Mouse (Mus musculus) lung, adult 18-20 months (tissue): ENCODE measurements around the gene Agpat1.

ENCODE experiments used
- DNase-seq, 2 experiments: peaks; one replicate each; pipeline ENCODE4 v3.0.0; 2022; ENCODE audit warnings: mixed read lengths in 2 of 2

Gene Agpat1

DNA sequence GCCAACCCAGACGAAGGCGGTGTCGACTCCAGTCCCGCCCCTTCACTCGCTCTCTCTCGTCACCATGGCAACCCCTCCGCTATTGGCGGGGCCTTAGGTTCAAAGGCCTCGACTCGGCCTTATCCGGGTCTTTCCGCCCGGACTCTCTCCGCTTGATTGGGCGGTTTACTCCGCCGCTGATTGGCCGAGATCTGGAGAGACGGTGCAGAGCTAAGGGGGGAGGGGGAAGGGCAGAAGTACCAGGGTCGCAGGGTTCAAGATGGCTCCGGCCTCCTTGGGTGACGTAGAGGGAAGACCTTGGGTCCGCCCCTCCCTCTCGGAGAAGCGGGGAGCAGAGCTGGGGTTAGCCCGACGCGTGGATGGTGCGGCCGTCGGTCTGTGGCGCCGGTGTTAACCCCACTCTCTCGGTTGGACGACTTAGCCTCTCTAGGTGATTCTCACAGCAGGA lies at the start of gene Agpat1:
Agpat1 (plus strand) TSS at position 202 of the 448 bp plus-strand sequence.
- DNase-seq, result peak; percentile 99

DNA sequence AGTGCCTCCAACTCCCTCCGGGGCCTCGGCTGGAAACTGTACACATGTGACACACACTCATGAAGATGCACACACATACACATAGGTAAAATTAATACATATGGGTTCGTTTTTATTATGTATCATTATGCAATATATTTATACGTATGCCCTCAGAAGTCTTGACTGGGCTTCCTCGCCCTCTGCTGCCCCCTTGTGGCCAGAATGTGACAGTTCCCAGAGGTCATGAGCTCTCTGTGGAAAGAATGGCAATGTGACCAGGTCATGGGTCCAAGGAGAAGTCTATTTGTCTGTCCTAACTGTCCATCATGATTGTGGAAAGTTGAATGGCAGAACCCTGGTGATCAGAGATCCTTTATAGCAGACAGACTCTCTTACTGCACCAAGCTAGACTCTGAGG lies 48.6 kb upstream of the Agpat1 start:
- DNase-seq, result peak; percentile 81 to 87

DNA sequence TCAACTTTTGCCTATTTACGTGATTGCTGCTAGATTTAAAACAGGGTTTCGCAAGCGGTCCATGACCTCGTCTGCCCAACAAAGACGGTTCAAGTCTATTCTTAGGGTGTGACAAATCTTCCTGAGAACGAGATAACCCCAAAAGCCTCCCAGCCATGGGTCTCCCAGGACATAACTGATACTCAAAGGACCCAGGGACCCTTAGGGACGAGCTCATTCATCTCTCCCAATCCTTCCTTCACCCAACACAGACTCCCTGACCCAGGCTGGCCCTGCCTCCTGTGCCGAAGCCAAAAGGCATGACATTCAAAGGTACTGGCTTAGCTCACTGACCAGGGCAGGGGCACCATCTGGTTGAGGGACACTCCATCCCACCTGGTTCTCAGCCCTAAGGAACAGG lies 47.7 kb upstream of the Agpat1 start:
- no peak for DNase-seq

DNA sequence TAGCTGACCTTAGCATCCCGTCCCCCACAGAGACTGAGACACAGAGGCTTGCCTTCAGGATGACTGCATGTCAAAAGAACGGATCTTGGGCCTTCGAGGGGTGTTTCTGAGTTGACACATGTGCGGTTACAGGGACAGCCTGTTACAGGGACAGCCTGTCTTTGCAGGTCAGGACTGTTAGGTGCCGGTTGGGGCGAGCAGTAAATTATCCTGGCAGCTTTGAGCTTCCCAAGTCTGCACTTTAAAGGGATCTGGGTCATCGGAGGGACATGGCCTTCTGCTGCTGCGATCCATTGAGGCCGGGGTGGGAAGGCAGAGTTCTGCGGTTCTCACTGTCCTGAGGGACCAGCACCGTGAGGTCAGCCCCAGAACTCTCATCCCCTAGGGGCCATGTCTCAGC lies 46.7 kb upstream of the Agpat1 start:
- DNase-seq, result no peak

DNA sequence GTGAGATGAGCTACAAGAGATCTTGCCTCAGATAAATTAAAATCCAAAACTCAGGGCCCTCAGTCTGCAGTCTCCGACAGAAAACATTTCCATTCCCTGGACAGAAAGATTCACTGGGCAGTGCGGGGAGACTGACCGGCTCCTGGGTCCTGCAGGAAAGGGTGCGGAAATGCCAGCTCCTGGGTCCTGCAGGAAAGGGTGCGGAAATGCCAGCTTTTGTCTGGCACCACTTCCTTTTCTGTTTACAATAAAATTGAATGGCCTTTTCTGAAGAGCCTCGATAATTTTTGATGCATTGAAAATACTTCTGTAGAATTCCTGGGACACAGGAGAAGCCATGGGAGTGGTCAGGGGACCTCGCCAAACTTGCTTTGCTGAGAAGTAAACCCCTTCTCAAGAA lies 44.9 kb upstream of the Agpat1 start:
- peak in 1 of 2 experiments; percentile 29 for DNase-seq

DNA sequence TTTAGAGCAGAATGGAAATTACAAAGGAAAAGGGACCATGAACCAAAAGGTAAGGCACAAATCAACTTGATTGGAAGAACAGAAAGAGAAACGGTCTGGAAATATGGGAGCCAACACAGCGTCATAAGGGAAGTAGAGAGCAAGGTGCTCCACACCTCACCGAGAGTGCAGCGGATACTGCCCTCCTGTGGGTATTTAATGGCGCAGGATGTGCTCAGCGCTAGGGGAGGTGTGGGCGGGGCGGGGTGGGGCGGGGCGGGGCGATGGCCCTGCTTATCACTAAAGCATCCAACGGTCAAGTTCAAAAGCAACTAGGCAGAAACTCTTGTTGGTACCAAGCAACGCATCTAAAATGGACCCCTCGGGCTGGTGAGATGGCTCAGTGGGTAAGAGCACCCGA lies 44.2 kb upstream of the Agpat1 start:
- no peak for DNase-seq

DNA sequence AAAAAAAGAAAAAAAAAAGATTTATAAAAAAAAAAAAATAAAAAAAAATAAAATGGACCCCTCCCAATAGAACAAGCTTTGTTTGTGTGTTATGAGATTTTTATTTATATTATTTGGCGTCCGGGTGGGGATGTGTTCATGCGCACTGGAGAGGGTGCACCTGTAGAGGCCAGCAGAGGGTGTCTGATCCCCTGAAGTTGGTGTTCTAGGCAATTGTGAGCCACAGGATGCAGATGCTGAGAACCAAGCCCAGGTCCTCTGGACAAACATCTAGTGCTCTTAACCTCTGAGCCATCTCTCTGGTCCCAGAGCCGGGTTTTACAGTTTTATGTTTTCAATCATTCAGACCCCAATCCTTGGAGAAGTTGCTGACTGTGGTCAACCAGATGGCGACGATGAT lies 43.6 kb upstream of the Agpat1 start:
- no peak for DNase-seq

DNA sequence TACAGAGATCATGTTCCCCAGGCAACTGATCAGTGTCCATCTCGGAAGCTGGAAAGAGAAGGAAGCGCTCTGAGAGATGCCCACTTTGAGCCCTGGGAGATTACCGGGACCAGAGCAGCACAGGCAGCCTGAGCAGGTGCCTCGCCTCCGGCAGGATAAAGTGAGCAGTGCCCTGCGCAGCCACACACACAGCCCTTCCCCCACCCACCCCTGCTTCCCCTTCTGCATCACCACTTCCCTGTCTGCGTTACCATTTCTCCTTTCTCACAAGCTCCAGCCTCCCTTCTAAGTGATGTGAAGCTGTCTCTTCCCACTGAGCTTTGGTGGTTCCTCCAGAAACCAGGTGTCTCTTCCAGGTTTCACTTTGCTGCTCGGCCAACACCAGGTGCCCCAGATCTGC lies 42.9 kb upstream of the Agpat1 start:
- DNase-seq, result no peak

DNA sequence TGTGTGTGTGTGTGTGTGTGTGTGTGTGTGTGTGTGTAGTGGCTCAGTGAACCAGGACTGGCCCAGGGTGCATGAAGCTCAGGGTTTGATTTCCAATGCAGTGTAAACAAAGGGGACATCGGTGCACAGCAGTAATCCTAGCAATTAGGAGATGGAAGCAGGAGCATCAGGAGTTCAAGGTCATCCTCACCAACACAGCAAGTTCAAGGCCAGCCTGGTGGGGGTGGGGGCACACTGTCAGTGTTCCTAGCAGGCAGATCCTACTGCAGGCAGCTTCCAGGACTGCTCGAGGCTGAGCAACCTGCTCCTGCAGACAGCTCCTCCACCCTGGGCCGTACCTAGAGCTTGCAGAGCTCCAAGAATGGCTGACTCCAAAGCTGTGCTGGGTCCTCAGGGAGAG lies 41.5 kb upstream of the Agpat1 start:
- no peak for DNase-seq

DNA sequence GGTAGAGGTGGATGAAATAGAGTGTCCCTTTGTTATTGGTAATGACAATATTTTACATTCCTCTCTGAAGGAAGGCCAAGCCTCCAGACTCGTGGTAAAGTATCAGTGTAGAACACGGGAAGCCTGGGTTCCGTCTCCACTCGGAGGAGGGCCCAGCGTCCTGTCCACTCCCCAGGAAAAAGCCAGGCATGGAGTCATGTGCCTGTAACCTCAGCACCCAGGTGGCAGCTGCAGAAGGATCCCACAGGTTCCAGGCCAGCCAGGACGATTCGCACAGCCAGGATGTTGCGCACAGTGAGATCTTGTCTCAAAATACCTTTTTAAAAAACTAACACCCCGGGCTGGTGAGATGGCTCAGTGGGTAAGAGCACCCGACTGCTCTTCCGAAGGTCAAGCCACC lies 40.7 kb upstream of the Agpat1 start:
- DNase-seq, result no peak

DNA sequence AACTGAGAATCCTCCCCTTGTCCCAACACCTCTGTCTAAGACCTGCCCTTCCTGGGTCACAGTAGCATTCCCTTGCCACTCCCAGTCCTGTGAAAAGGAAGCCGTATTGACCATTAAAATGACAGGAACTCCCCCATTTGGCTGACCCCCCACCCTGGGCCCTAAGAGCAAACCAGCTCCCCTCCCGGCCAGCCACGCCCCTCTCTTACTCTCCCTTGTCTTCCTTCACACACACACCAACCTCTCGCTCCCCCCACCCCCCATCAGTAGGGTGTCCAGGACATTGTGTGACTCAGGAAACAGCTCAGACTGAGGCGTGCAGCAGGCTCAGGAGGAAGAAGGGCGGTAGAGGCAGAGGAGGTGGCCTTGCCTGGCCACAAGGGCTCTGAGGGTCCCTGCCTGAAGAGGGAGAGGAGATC lies 40.0 kb upstream of the Agpat1 start, which contains the start of gene Notch4:
Notch4 (plus strand) TSS at position 266 of the 419 bp plus-strand sequence.
- DNase-seq, result peak; percentile 73 to 83

DNA sequence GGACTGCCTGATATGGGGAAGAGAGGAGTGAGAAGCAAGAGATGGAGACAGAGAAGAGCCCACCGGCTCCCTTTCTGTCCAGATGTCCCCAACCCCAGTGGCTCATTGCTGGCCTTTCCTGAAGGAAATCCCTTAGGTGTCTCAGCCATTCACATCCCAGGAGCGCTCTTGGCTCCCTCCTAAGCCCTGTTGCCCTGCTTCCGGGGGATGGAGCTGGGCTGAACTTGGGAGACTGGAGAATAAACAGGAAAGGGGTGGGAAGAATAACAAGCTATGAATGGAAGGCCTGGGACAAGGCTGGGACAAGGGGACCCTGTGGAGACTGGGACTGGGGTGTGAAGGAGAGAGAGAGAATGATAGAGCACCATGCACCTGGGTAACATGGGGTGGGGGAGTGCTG lies 39.3 kb upstream of the Agpat1 start:
- DNase-seq, result peak; percentile 73 to 82

DNA sequence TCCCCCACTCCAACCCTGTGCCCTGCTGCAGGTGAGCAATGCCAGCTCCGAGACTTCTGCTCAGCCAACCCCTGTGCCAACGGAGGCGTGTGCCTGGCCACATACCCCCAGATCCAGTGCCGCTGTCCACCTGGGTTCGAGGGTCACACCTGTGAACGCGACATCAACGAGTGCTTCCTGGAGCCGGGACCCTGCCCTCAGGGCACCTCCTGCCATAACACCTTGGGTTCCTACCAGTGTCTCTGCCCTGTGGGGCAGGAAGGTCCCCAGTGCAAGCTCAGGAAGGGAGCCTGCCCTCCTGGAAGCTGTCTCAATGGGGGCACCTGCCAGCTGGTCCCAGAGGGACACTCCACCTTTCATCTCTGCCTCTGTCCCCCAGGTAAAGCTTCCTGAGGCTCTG lies 36.8 kb upstream of the Agpat1 start:
- DNase-seq, result no peak

DNA sequence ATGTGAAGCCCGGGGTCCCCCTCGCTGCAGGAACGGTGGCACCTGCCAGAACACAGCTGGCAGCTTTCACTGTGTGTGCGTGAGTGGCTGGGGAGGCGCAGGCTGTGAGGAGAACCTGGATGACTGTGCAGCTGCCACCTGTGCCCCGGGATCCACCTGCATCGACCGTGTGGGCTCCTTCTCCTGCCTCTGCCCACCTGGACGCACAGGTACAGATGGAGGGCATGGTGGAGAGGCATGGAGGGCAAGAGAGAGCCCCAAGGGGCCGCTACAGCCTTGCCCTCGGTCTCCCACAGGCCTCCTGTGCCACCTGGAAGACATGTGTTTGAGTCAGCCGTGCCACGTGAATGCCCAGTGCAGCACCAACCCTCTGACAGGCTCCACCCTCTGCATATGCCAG lies 35.6 kb upstream of the Agpat1 start:
- no peak for DNase-seq

DNA sequence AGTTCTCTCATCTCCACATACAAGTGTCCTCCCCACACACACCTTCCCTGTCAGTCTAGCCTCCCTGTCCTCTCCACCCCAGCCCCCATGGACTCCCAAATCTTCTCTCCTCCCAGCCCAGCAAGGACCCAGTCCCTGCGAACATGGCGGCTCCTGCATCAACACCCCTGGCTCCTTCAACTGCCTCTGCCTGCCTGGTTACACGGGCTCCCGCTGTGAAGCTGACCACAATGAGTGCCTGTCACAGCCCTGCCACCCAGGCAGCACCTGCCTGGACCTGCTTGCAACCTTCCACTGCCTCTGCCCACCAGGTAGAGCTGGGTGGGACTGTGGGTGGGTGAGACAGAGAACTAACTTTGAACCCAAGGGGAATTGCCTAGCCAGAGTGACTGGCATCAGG lies 34.1 kb upstream of the Agpat1 start:
- DNase-seq, result no peak

DNA sequence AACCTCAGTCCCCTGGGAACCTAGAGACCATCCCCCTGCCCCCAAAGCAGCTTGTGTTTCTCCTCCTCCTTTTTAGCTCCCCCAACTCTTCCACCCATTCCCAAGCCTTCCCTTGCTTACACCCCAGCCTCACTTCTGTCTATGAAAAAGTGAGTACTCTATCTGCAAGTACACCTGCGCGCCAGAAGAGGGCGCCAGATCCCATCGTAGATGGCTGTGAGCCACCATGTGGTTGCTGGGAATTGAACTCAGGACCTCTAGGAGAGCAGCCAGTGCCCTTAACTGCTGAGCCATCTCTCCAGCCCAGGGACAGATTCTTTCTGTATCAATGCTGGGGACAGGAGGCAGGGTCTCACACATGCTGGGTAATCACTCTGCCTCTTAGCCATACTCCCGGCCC lies 32.2 kb upstream of the Agpat1 start:
- DNase-seq, result no peak

DNA sequence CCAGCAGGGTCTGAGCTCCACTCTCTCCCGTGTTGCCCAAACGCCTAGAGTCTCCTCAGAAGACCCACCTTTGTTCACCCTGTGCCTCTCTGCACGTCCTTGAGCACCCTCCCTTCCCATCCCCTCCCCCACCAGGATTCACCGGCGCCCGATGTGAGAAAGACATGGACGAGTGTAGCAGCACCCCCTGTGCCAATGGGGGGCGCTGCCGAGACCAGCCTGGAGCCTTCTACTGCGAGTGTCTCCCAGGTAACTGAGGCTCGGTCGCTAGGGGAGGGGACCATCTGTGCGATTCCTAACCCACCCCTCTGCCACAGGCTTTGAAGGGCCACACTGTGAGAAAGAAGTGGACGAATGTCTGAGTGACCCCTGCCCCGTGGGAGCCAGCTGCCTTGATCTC lies 31.7 kb upstream of the Agpat1 start:
- DNase-seq, result no peak

DNA sequence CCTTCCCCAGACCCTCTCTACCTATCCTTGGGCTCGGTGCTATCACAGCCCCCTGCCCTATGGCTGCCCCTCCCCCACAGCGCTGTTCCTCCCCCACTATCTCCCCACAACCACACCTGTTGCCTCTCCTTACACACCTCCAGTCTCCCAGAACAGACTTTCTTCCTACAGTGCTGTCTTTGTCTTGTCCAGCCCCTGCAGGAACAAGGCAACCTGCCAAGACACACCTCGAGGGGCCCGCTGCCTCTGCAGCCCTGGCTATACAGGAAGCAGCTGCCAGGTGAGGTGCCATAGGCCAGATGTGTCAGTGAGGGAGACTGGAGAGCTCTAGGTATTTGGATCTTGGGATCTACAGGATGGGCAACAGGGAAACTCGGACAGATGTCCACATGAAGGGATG lies 27.5 kb upstream of the Agpat1 start:
- DNase-seq, result no peak

DNA sequence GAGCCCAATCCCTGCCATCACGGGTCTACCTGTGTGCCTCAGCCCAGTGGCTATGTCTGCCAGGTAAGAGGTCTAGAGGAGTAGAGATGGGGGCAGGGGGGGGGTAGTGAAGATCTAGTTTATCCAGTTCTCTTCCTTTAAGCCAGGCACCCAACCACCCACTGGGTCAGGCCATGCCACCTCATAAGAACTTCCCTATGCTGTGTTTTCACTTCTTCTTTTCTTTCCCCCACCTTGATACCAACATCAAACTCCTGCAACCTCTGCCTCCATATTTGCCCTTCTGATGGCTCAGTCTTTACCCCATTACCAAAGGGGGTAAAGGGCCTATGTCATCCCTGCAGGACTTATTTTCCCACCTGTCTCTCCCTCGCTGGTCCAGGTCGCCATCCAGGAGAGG lies 26.0 kb upstream of the Agpat1 start:
- DNase-seq, result no peak

DNA sequence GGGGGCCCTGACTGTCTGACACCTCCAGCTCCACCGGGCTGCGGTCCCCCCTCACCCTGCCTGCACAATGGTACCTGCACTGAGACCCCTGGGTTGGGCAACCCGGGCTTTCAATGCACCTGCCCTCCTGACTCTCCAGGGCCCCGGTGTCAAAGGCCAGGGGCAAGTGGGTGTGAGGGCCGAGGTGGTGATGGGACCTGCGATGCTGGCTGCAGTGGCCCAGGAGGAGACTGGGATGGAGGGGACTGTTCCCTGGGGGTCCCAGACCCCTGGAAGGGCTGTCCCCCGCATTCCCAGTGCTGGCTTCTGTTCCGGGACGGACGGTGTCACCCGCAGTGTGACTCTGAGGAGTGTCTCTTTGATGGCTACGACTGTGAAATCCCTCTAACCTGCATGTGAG lies 21.5 kb upstream of the Agpat1 start:
- DNase-seq, result no peak

DNA sequence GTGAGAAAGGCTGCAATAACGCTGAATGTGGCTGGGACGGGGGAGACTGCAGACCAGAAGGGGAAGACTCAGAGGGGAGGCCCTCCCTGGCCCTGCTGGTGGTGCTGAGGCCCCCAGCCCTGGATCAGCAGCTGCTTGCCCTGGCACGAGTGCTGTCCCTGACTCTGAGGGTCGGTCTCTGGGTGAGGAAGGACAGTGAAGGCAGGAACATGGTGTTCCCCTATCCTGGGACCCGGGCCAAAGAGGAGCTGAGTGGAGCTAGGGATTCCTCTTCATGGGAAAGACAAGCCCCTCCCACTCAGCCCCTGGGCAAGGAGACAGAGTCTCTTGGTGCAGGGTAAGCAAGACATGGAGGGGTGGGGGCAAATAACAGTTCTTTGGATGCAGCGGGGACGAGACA lies 20.7 kb upstream of the Agpat1 start:
- no peak for DNase-seq

DNA sequence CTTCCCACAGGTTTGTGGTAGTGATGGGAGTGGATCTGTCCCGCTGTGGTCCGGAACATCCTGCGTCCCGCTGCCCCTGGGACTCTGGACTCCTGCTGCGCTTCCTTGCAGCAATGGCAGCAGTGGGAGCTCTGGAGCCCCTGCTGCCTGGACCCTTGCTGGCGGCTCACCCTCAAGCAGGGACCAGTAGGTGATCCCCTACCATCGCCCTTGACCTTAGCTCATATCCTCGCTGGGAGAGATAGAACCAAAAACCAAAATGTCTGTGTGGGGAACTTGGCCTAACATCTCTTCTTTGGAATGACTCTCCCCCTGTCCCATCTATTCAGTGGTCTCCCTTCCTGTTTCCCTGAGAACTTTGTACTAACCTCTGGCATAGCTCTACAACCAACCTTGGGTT lies 20.2 kb upstream of the Agpat1 start:
- no peak for DNase-seq

DNA sequence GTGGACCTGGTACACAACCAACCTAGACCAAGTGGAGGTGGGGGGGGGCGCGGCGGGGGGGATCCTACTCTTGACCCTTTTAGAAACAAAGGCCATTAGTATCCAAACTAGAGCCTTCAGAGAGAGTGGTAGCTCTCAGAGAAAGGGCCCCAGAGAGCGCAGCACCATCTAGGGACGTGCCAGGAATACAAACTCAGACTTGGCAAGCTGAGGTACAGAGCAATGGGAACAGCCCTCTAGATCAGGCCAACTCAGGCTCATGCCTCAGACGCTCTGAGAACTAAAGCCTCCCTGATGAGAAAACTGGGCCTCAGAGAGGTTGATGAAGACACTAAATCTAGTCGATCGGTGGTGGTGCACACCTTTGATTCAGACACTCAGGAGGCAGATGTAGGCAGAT lies 18.9 kb upstream of the Agpat1 start:
- no peak for DNase-seq

DNA sequence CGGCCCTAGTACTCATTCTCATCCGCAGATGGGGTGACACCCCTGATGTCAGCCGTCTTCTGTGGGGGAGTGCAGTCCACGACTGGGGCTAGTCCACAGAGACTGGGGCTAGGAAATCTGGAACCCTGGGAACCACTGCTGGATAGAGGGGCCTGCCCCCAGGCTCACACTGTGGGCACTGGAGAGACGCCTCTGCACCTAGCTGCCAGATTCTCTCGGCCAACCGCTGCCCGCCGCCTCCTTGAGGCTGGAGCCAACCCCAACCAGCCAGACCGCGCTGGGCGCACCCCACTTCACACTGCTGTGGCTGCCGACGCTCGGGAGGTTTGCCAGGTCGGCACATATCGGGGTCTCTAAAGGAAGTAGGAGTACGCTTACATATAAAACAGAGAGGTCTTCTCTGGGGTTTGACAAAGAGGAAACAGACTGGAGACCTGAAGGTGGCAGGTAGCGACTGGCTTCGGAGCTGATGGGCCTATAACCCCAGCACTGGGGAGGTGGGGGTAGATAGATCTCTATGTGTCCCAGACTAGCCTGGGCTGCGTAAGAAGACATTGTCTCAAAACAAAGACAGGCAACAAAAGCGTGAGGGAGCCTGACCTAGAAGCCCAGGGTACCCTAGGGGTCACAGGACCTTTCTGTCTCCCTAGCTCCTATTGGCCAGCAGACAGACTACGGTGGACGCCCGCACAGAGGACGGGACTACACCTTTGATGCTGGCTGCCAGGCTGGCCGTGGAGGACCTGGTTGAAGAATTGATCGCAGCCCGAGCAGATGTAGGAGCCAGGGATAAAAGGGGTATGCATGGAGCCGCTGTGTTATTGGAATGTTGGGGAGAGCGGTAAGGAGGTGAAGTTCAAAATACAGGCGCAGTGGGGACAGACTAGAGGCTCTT lies 17.9 kb upstream of the Agpat1 start:
- DNase-seq, result no peak
